Mouse (Mus musculus) neutrophil, adult 5-6 weeks (primary cell): ENCODE data around the gene Samd4b. TPM values are rescaled to one million over a fixed set of nuclear protein-coding genes. Genes with fewer than 3 reads are reported as not detected.

Source experiments
- ATAC-seq: fragments of 151-379, 151-347 bp; 2 replicates; pipeline ENCODE4 v1.8.0; 2017; ENCODE audit warnings: mild to moderate bottlenecking, moderate TSS enrichment; ENCODE audit not compliant: insufficient number of reproducible peaks, poor library complexity, low FRiP score, severe bottlenecking; ENCODE audit errors: extremely low read depth
- total RNA-seq: library from RNA; stranded (forward); fragments of 200-1000 nt; gene quantifications from 2 replicates; pipeline ENCODE4 v1.2.3, GENCODE M21; 2017

Gene Samd4b
- total RNA-seq, 1 experiment from 2014 or later: 15.2 TPM

- ATAC-seq: no peak
Observed at GRCm38 (mm10) chr7:28593206-28594111, 4.5 kb downstream of the Samd4b start.

GRCm38 (mm10) chr7:28591862-28592261 is 6.1 kb downstream of the Samd4b start:
- ATAC-seq: no peak

DNA sequence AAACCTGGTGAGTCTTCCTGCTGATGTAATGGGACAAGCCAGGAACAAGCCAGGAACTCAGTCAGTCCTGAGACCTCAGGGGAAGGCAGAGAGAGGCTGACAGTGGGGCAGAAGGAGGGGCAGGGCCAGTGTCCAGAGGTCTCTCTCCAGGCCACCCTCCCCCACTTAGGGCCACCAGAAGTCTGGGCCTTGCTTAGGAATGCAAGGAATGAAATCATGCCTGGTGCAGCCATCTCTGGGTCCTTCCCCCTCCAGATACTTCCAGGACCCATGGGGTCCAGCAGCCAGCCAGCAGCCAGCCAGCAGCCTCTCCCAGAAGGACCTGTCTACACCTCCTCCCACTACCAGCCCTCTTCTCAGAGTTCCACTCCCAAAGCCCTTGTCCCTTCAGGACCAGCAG is 10.3 kb downstream of the Samd4b start:
- ATAC-seq: no peak

- ATAC-seq: no peak
Observed at GRCm38 (mm10) chr7:28586663-28587411, 11.1 kb downstream of the Samd4b start.

- no peak for ATAC-seq
Observed at GRCm38 (mm10) chr7:28585001-28585400, 12.9 kb downstream of the Samd4b start.

- ATAC-seq: no peak
Observed at GRCm38 (mm10) chr7:28584468-28584867, 13.5 kb downstream of the Samd4b start.

DNA sequence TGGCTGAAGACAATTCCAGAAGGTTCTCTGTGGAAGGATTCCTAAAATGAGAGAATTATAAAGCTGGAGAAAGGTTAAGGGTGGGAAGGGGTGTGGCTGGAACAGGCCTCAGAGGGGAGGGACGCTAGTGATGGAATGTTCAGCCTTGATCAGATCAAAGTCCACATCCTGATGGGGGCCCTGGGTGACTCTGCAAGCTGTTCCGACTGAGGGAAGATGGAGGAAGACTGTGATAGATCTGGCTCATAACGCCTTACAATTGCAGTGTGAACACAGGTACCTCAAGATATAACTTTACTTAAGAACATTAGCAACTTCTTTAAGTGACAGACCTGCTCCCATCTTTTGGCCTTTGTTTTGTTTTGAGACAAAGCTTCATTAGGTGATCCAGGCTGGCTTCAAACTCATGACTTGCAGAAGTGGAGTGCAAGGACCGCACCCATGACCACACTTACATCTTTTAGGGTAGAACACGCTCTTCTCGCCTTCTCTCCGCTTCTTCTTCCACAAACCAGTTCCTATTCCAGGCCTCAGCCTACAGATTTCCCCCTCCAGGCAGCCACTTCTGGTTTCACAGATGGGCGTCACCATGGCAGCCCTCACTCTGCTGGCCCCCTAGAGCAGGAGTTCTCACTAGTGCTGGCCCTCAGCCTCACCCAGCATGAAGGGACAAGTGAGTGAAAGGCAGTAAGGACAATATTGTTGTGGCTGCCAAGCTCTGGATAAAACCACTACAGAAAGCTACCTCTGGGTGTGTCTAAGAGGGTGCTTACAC is 14.2 kb downstream of the Samd4b start:
- ATAC-seq: no peak

- ATAC-seq: no peak
Observed at GRCm38 (mm10) chr7:28582841-28583240, 15.1 kb downstream of the Samd4b start.

GRCm38 (mm10) chr7:28581721-28582120 is 16.2 kb downstream of the Samd4b start:
- no peak for ATAC-seq

DNA sequence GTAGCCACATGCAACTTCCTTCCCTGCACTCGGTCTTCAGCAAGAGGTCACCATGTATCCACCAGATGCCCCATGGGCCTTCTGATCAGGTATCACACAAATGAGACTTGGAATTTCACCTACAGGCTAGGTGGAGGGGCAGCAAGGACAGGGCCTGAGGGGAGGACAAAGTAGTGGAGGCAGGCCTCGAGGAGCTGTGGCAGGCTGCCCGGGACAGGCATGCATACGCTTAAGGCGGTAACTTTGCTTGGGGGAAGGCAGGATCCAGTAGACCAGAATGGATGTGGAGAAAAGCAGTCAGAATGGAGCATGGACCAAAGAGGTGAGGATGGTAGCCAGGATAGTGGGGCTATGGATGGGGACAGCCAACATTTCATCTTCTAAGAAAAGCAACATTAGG is 18.1 kb downstream of the Samd4b start:
- ATAC-seq: no peak

- no peak for ATAC-seq
Observed at GRCm38 (mm10) chr7:28578543-28579053, 19.3 kb downstream of the Samd4b start.

DNA sequence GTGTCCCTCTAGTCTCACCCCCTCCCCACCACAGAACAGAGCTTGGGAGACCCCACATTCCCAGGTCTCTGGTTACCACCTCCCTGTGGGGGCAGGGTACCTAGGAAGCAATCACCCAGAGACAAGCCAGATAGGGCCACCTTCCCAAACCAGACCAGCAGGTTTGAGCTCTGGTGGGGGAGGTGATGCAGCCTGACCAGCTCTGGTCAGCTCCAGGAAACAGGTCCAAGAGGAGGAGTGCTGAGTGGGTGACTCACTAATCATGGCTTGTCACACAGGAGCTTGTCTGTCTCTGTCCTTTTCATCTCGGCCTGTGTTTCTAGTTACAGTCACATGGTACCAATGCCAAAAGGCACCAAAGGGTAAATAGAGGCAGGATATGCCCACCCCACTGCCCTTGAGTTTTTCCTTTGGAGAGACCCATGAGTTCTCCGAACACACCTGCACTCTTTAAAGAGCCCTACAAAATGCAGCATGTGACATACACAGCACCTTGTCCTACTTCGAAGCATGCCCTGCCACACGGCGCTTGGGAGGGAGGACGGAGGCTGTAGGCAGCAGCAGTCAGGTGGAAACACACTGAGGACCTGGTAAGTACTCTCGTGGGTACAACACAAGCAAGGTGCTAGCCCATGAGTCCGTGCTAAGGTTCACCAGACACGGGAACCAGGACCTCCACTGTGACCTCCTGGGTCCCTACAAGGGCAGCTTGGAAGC is 20.0 kb downstream of the Samd4b start:
- ATAC-seq: no peak

GRCm38 (mm10) chr7:28576271-28576914 is 21.6 kb downstream of the Samd4b start:
- no peak for ATAC-seq

- ATAC-seq: no peak
Observed at GRCm38 (mm10) chr7:28575597-28575996, 22.3 kb downstream of the Samd4b start.

GRCm38 (mm10) chr7:28573236-28573635 is 24.7 kb downstream of the Samd4b start:
- ATAC-seq: no peak

DNA sequence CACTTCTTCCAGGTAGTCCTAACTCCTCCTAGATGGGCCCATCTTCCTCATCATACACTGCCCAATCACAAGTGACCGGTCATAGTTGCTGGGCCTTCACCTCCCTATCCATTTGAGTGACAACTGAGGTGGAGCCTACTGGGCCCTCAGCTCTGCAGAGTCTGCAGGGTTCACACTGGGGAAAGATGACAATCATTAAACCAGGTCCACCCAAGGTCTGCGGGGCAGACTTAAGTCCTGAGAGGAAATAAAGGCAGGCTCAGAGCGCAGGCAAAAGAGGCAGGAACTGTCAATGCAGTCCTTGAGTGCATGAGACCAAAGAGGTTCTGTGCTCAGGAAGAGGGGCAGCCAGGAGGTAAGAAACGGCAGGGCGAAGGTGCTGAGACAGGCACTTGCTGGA is 25.3 kb downstream of the Samd4b start:
- ATAC-seq: no peak

GRCm38 (mm10) chr7:28570982-28571682 is 26.8 kb downstream of the Samd4b start:
- no peak for ATAC-seq
